Mouse (Mus musculus): ENCODE measurements at regions not wholly inside any gene's neighbourhood (a gene's known extent, or its start where the extent isn't known, plus 50 kb on each side); places are given as distances from the start of the nearest gene placed in this dataset.

- DNase-seq (ENCODE audit: low read depth, low spot score), result no peak
- Histone ChIP-seq H3K36me3 (ENCODE audit: control insufficient read depth in 1 of 2, insufficient read depth in 2 of 2, low read length in 2 of 2) (no peaks in the 10 kb centered on the region), H3K4me1 (ENCODE audit: control insufficient read depth in 1 of 2, insufficient read depth in 2 of 2, low read length in 2 of 2) (no peaks in the 10 kb centered on the region), H3K79me2 (ENCODE audit: control insufficient read depth, insufficient read depth, low read length, poor library complexity) (no peaks in the 10 kb centered on the region), H3K27me3 (ENCODE audit: control insufficient read depth in 1 of 2, insufficient read depth in 2 of 2, low read length in 2 of 2) (no peaks in the 10 kb centered on the region), H3K27ac (ENCODE audit: control insufficient read depth, low read depth, low read length) (no peak overlapping the region), H3K4me3 (ENCODE audit: control insufficient read depth in 1 of 2, insufficient read depth in 1 of 2, low read depth in 2 of 2, low read length in 2 of 2) (no peak overlapping the region), H3K9me3 (replicated peaks; ENCODE audit: insufficient read depth, low read length) (no peaks in the 10 kb centered on the region), H3K9ac (ENCODE audit: control insufficient read depth, low read depth, low read length, poor library complexity, severe bottlenecking) (no peak overlapping the region)
- TF ChIP-seq USF1 (IDR thresholded peaks at IDR 0.05; ENCODE audit: low read depth, low read length) (no peak), POLR2AphosphoS5 (IDR thresholded peaks at IDR 0.05; ENCODE audit: borderline replicate concordance, low read depth, low read length) (no peak), KAT2A (conservative IDR thresholded peaks at IDR 0.05; ENCODE audit: low read depth, low read length) (no peak), ZNF384 (IDR thresholded peaks at IDR 0.05; ENCODE audit: low read depth, low read length) (no peak), MAX (IDR thresholded peaks at IDR 0.05; ENCODE audit: low read length) (no peak), UBTF (IDR thresholded peaks at IDR 0.05; ENCODE audit: borderline replicate concordance, insufficient read depth, low read depth, low read length) (no peak), CHD2 (IDR thresholded peaks at IDR 0.05; ENCODE audit: low read length) (no peak), TBP (IDR thresholded peaks at IDR 0.05; ENCODE audit: low read depth, low read length) (no peak), TAL1 (IDR thresholded peaks at IDR 0.05; ENCODE audit: low read length) (no peak), EP300 (IDR thresholded peaks at IDR 0.05; ENCODE audit: low read depth in 1 of 2, low read length in 2 of 2) (no peak), SMC3 (IDR thresholded peaks at IDR 0.05; ENCODE audit: low read depth, low read length) (no peak), MYB (IDR thresholded peaks at IDR 0.05; ENCODE audit: low read depth, low read length) (no peak), ZMIZ1 (IDR thresholded peaks at IDR 0.05; ENCODE audit: low read depth, low read length) (no peak), TCF12 (IDR thresholded peaks at IDR 0.05; ENCODE audit: low read depth, low read length) (no peak), MAZ (IDR thresholded peaks at IDR 0.05; ENCODE audit: low read depth, low read length) (no peak)
Measured at GRCm38 (mm10) chr4:22120953-22121352, 189.8 kb downstream of the Faxc start.

GRCm38 (mm10) chr4:22121397-22121796 lies 190.3 kb downstream of the Faxc start:
- H3K79me2 ChIP-seq (ENCODE audit: control insufficient read depth, insufficient read depth, low read length, poor library complexity), result no peaks in the 10 kb centered on the region
- H3K9ac ChIP-seq (ENCODE audit: control insufficient read depth, low read depth, low read length, poor library complexity, severe bottlenecking), result no peak overlapping the region
- DNase-seq (ENCODE audit: low read depth, low spot score), result no peak
- no peaks in the 10 kb centered on the region for H3K36me3 ChIP-seq (ENCODE audit: control insufficient read depth in 1 of 2, insufficient read depth in 2 of 2, low read length in 2 of 2)
- no peaks in the 10 kb centered on the region for H3K4me1 ChIP-seq (ENCODE audit: control insufficient read depth in 1 of 2, insufficient read depth in 2 of 2, low read length in 2 of 2)
- H3K27ac ChIP-seq (ENCODE audit: control insufficient read depth, low read depth, low read length), result no peak overlapping the region
- no peak for TF ChIP-seq MYB (IDR thresholded peaks at IDR 0.05; ENCODE audit: low read depth, low read length)
- no peak for TF ChIP-seq MYC (IDR thresholded peaks at IDR 0.05; ENCODE audit: low read depth, low read length)
- TF ChIP-seq ZMIZ1 (IDR thresholded peaks at IDR 0.05; ENCODE audit: low read depth, low read length), result no peak
- TF ChIP-seq MAFK (IDR thresholded peaks at IDR 0.05; ENCODE audit: borderline replicate concordance, low read depth, low read length), result no peak
- TF ChIP-seq MEF2A (IDR thresholded peaks at IDR 0.05; ENCODE audit: extremely low read depth, insufficient replicate concordance, low read depth, low read length, poor library complexity, severe bottlenecking), result no peak
- TF ChIP-seq NELFE (IDR thresholded peaks at IDR 0.05; ENCODE audit: low read depth, low read length), result no peak
- TF ChIP-seq SIN3A (IDR thresholded peaks at IDR 0.05; ENCODE audit: low read length), result no peak
- TF ChIP-seq TAL1 (IDR thresholded peaks at IDR 0.05; ENCODE audit: low read length), result no peak
- TF ChIP-seq POLR2AphosphoS5 (IDR thresholded peaks at IDR 0.05; ENCODE audit: borderline replicate concordance, low read depth, low read length), result no peak
- no peak for TF ChIP-seq KAT2A (conservative IDR thresholded peaks at IDR 0.05; ENCODE audit: low read depth, low read length)
- TF ChIP-seq TBP (IDR thresholded peaks at IDR 0.05; ENCODE audit: low read depth, low read length), result no peak
- no peak for TF ChIP-seq CTCF (IDR thresholded peaks at IDR 0.05 in 2 of 3, conservative IDR thresholded peaks at IDR 0.05 in 1 of 3; ENCODE audit: control insufficient read depth in 1 of 3, insufficient read depth in 1 of 3, low read depth in 2 of 3, low read length in 3 of 3, poor library complexity in 1 of 3, severe bottlenecking in 1 of 3)
- no peak for TF ChIP-seq RCOR1 (IDR thresholded peaks at IDR 0.05; ENCODE audit: low read depth, low read length)
- no peak for TF ChIP-seq TCF12 (IDR thresholded peaks at IDR 0.05; ENCODE audit: low read depth, low read length)
- TF ChIP-seq UBTF (IDR thresholded peaks at IDR 0.05; ENCODE audit: borderline replicate concordance, insufficient read depth, low read depth, low read length), result no peak
- H3K9me3 ChIP-seq (replicated peaks; ENCODE audit: insufficient read depth, low read length), result no peaks in the 10 kb centered on the region
- H3K27me3 ChIP-seq (ENCODE audit: control insufficient read depth in 1 of 2, insufficient read depth in 2 of 2, low read length in 2 of 2), result no peaks in the 10 kb centered on the region
- H3K4me3 ChIP-seq (ENCODE audit: control insufficient read depth in 1 of 2, insufficient read depth in 1 of 2, low read depth in 2 of 2, low read length in 2 of 2), result no peak overlapping the region

Measured in MEL (cell line).